Mouse (Mus musculus) CH12.LX (cell line): ENCODE measurements around the gene Rest. TPM values are rescaled to one million over a fixed set of nuclear protein-coding genes. Genes with fewer than 3 reads are reported as not detected.

ENCODE experiments used
- DNase-seq: peaks from one replicate; pipeline ENCODE4 v3.0.0-alpha.2; 2013; ENCODE audit errors: extremely low read depth
- H3K27ac ChIP-seq: 2 replicates; pipeline ENCODE4 v1.5.1; 2012; ENCODE audit warnings: low read depth, mild to moderate bottlenecking, control low read depth, moderate library complexity; ENCODE audit not compliant: insufficient read depth
- H3K27me3 ChIP-seq: replicated peaks from 2 replicates; pipeline ENCODE3; 2012; ENCODE audit warnings: inconsistent platforms
- H3K36me3 ChIP-seq, 2 experiments: replicated peaks in 1 of 2; 2 replicates each; pipeline versions ENCODE3 to v1.6.1; 2012; ENCODE audit warnings: inconsistent platforms in 1 of 2, low read length in 1 of 2, mild to moderate bottlenecking in 1 of 2, mixed read lengths in 1 of 2, moderate library complexity in 1 of 2; ENCODE audit not compliant: control insufficient read depth in 1 of 2, insufficient read depth in 1 of 2
- H3K4me1 ChIP-seq, 2 experiments: 2 replicates each; pipeline ENCODE4 v1.6.1; 2012; ENCODE audit warnings: inconsistent platforms in 1 of 2, moderate library complexity in 1 of 2; ENCODE audit not compliant: insufficient read depth in 2 of 2, control insufficient read depth in 1 of 2
- H3K4me2 ChIP-seq: 2 replicates; pipeline ENCODE4 v1.6.1; 2012; ENCODE audit warnings: low read depth, mild to moderate bottlenecking, control low read depth; ENCODE audit not compliant: poor library complexity, insufficient read depth, severe bottlenecking
- H3K4me3 ChIP-seq, 3 experiments: fragments of 150-350 bp in 1 of 3; sonication (generic) in 1 of 3; replicated peaks in 1 of 3; 2 replicates each; pipeline versions ENCODE3 to v1.5.1; 2011 to 2012; ENCODE audit warnings: low read depth in 2 of 3, low read length in 2 of 3, mild to moderate bottlenecking in 2 of 3, moderate library complexity in 2 of 3, control low read depth in 1 of 3, improper control_type of control experiment in 1 of 3, inconsistent platforms in 1 of 3, mixed read lengths in 1 of 3; ENCODE audit not compliant: poor library complexity in 1 of 3
- H3K79me2 ChIP-seq: replicated peaks from 2 replicates; pipeline ENCODE4 v1.6.1; 2012; ENCODE audit warnings: mild to moderate bottlenecking, moderate library complexity; ENCODE audit not compliant: control insufficient read depth, poor library complexity, insufficient read depth, severe bottlenecking; ENCODE audit errors: extremely low read depth
- H3K9ac ChIP-seq: 2 replicates; pipeline ENCODE4 v1.6.1; 2012; ENCODE audit warnings: low read depth, mild to moderate bottlenecking, control low read depth, moderate library complexity; ENCODE audit not compliant: insufficient read depth
- H3K9me3 ChIP-seq: replicated peaks from 2 replicates; pipeline ENCODE3; 2012; ENCODE audit warnings: low read length, inconsistent platforms, mixed read lengths
- BHLHE40 ChIP-seq: IDR thresholded peaks from 2 replicates; pipeline ENCODE4 v1.6.1; 2011; ENCODE audit warnings: mild to moderate bottlenecking, low read depth, low read length, improper control_type of control experiment
- ELF1 ChIP-seq: IDR thresholded peaks from 2 replicates; pipeline ENCODE4 v1.6.1; 2014; ENCODE audit warnings: low read depth, mild to moderate bottlenecking, inconsistent platforms, low read length, improper control_type of control experiment
- EP300 ChIP-seq: IDR thresholded peaks from 2 replicates; pipeline ENCODE4 v1.6.1; 2011; ENCODE audit warnings: low read length, improper control_type of control experiment
- GABPA ChIP-seq: IDR thresholded peaks from 2 replicates; pipeline ENCODE4 v1.6.1; 2012; ENCODE audit warnings: low read depth, low read length, improper control_type of control experiment, inconsistent platforms; ENCODE audit not compliant: insufficient replicate concordance
- HCFC1 ChIP-seq: IDR thresholded peaks from 2 replicates; pipeline ENCODE4 v1.6.1; 2012; ENCODE audit warnings: low read depth, mild to moderate bottlenecking, inconsistent platforms, low read length, improper control_type of control experiment
- IRF4 ChIP-seq: IDR thresholded peaks from 2 replicates; pipeline ENCODE4 v1.6.1; 2014; ENCODE audit warnings: low read depth, mild to moderate bottlenecking, inconsistent platforms, low read length, improper control_type of control experiment
- JUN ChIP-seq: IDR thresholded peaks from 2 replicates; pipeline ENCODE4 v1.6.1; 2011; ENCODE audit warnings: low read depth, mild to moderate bottlenecking, low read length, improper control_type of control experiment, moderate library complexity; ENCODE audit not compliant: insufficient read depth
- MAFK ChIP-seq: IDR thresholded peaks from 2 replicates; pipeline ENCODE4 v1.6.1; 2011; ENCODE audit warnings: low read length, improper control_type of control experiment; ENCODE audit not compliant: insufficient replicate concordance
- MAZ ChIP-seq: IDR thresholded peaks from 2 replicates; pipeline ENCODE4 v1.6.1; 2012; ENCODE audit warnings: low read depth, mild to moderate bottlenecking, inconsistent platforms, low read length, improper control_type of control experiment, moderate library complexity
- MEF2A ChIP-seq: IDR thresholded peaks from 2 replicates; pipeline ENCODE4 v1.6.1; 2014; ENCODE audit warnings: low read depth, mild to moderate bottlenecking, inconsistent platforms, low read length, improper control_type of control experiment, borderline replicate concordance
- NELFE ChIP-seq: IDR thresholded peaks from 2 replicates; pipeline ENCODE4 v1.6.1; 2011; ENCODE audit warnings: low read depth, low read length, improper control_type of control experiment
- NRF1 ChIP-seq: IDR thresholded peaks from 2 replicates; pipeline ENCODE4 v1.6.1; 2014; ENCODE audit warnings: low read depth, mild to moderate bottlenecking, inconsistent platforms, low read length, improper control_type of control experiment, moderate library complexity
- SIN3A ChIP-seq: IDR thresholded peaks from 2 replicates; pipeline ENCODE4 v1.6.1; 2012; ENCODE audit warnings: low read length, improper control_type of control experiment, inconsistent platforms
- SMC3 ChIP-seq: IDR thresholded peaks from 2 replicates; pipeline ENCODE4 v1.6.1; 2011; ENCODE audit warnings: low read depth, low read length, improper control_type of control experiment
- TBP ChIP-seq: conservative IDR thresholded peaks from 2 replicates; pipeline ENCODE4 v1.6.1; 2011; ENCODE audit warnings: low read depth, low read length, improper control_type of control experiment
- USF2 ChIP-seq: conservative IDR thresholded peaks from 2 replicates; pipeline ENCODE4 v1.6.1; 2011; ENCODE audit warnings: low read depth, low read length, improper control_type of control experiment
- ZC3H11A ChIP-seq: IDR thresholded peaks from 2 replicates; pipeline ENCODE4 v1.6.1; 2012; ENCODE audit warnings: low read depth, mild to moderate bottlenecking, inconsistent platforms, low read length, improper control_type of control experiment
- ZKSCAN1 ChIP-seq: IDR thresholded peaks from 2 replicates; pipeline ENCODE4 v1.6.1; 2012; ENCODE audit warnings: low read depth, inconsistent platforms, low read length, improper control_type of control experiment, borderline replicate concordance
- ZMIZ1 ChIP-seq: IDR thresholded peaks from 2 replicates; pipeline ENCODE4 v1.6.1; 2012; ENCODE audit warnings: low read depth, mild to moderate bottlenecking, inconsistent platforms, low read length, improper control_type of control experiment
- dilution Hi-C: fragments of 300-500 bp; cut with MboI; formaldehyde crosslinking; loops from 2 replicates; pipeline ENCODE4 v1.14.3; 2020; ENCODE audit warnings: low sequenced_read_pairs; ENCODE audit not compliant: extremely low pct_unique_long_range_greater_than_20kb, extremely low pct_ligation_motif_present
- in situ Hi-C: fragments of 300-500 bp; cut with MboI; formaldehyde crosslinking; loops from 3 replicates; pipeline ENCODE4 v1.14.3; 2019; ENCODE audit warnings: low sequenced_read_pairs, low pct_ligation_motif_present, low pct_unique_long_range_greater_than_20kb, mixed read lengths
- polyA plus RNA-seq: library from polyadenylated mRNA; unstranded; fragments of >175 nt; gene quantifications from 2 replicates; pipeline ENCODE4 v1.2.1, GENCODE M21; 2012; ENCODE audit warnings: low read depth; ENCODE audit not compliant: insufficient read length
- total RNA-seq, 2 experiments: library from RNA; depleted of rRNA; stranded (reverse); fragments of 300-350 nt in 1 of 2; fragments of >200 nt in 1 of 2; gene quantifications; 2 replicates each; pipeline ENCODE4 v1.2.3; 2012 to 2014

Rest gene
- total and polyA plus RNA-seq, 3 experiments = 7.8 to 16.8 (median 15.9) TPM

DNA sequence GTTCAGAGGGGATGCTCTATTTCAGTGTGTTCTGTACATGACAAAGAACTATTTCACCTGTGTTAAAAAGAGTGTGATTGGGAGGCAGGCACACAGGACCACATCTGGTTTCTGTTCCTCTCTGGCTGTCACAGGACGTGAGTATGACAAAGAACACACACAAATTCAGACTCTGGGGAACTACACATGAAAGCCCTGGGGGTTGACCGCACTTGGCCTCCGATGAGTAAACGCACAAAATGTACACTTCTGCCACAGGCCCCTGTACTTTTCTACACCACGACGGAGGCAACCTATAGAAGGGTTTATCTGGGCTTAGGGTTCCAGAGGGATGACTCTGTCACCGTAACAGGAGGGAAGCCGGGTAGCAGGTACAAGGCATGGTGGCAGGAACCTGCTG lies 24.4 kb downstream of the Rest start (continued):
- TF ChIP-seq MAFK = peak; percentile 80
- no peak for TF ChIP-seq GABPA
- TF ChIP-seq MAZ = peak; percentile 93
- no peak for TF ChIP-seq HCFC1
- peak; percentile 100 for TF ChIP-seq IRF4
- TF ChIP-seq NELFE = no peak
- TF ChIP-seq NRF1 = peak; percentile 29; the same call in 1 of the 2 replicates
- TF ChIP-seq SIN3A = peak; percentile 96

DNA sequence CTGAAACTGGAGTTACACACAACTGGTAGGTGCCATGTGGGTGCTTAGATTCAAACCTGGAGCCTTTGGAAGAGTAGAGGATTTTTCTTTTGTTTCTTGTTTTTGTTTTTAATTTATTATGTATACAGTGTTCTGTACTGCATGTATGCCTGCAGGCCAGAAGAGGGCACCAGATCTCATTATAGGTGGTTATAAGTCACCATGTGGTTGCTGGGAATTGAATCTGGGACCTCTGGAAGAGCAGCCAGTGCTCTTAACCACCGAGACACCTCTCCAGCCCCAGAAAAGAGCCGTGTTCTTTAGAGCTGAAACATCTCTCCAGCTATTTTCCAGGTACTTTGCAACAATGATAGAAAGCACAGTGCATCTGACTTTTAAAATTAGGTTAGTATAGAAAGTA lies 25.3 kb downstream of the Rest start:
- peak overlapping the region; percentile 83 for H3K27ac ChIP-seq
- no peak overlapping the region for H3K4me3 ChIP-seq
- no peak overlapping the region for H3K9ac ChIP-seq
- peaks cover 51 to 69% of the 10 kb centered on the region in 2 experiments for H3K36me3 ChIP-seq
- TF ChIP-seq ZMIZ1 (no peak), ZKSCAN1 (no peak), TBP (no peak), ZC3H11A (no peak), EP300 (no peak), SIN3A (no peak), NELFE (no peak), USF2 (no peak), MEF2A (no peak), SMC3 (no peak), HCFC1 (no peak), ELF1 (no peak), MAZ (no peak), BHLHE40 (no peak), JUN (no peak)
- dilution Hi-C loops (no loop called here), in situ Hi-C loops (no loop called here)
- H3K27me3 ChIP-seq = no peaks in the 10 kb centered on the region
- peaks cover 6% of the 10 kb centered on the region for H3K79me2 ChIP-seq
- no peak for DNase-seq
- H3K4me2 ChIP-seq = no peak overlapping the region
- no peaks in the 10 kb centered on the region for H3K9me3 ChIP-seq
- peaks cover 31 to 82% of the 10 kb centered on the region in 2 experiments for H3K4me1 ChIP-seq
